Mouse (Mus musculus) lung, postnatal 25 days (tissue): Measurements from ENCODE around the gene Slc25a54.

Experiments
- DNase-seq: peaks from one replicate; pipeline ENCODE4 v3.0.0; 2022; ENCODE audit warnings: low spot score

The Slc25a54 gene

GRCm38 (mm10) chr3:109124091-109124490 is 43.8 kb downstream of the Slc25a54 start:
- DNase-seq = peak; percentile 12

DNA sequence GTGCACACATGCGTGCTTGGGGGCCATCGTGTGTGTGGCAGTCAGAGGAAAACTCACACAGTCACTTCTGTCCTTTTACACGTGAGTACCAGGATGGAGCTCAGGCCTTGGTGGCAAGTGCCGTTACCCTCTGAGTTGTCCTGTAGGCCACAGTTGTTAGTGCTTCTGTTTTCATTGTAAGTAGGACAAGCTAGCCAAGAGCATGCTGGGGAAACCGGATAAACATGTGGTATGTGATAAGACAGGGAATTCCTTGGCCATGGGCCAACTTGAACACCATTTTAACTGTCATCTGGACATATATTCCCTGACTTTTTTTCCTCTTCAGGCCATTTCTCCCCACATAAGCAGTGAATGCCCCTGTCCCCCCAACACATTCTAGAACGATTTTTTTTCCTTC is 45.3 kb downstream of the Slc25a54 start:
- DNase-seq = no peak

DNA sequence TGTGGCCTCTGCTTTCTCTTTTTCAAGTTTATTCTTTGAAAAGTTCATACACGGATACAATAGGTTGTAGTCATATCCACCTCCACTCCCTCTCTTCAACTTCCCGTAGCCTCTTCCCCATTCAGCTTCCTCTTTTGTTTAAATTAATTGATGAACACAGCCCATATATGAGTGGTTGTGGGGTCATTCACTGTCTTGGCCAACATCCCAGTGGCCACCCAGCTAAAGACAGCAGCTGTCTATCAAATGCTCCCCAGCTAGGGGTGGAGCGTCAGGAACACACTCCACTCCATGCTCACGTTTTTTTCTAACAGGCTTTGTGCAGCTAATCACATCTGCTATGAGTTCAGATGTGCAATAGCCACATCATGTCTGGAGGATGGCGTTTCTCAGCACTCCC is 49.5 kb downstream of the Slc25a54 start:
- DNase-seq = peak; percentile 12

DNA sequence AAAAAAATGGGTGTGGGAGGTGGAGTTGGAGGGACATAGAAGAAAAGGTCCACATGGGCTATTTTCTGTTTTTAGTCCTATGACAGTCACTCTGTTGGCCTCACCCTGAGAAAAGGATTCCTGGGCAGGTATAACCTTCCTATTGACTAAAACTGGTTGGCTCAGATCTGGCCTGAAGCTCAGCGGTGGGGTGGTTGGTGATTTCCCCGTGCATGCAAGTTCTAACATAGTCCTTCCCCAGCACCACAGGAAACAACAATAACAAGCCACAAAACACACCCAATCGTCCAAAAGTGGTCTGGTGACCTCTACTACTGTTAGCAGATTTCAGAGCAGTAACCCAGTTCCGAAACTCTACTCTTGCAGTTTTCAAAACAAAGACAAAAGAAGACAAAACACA is 52.7 kb downstream of the Slc25a54 start:
- no peak for DNase-seq

DNA sequence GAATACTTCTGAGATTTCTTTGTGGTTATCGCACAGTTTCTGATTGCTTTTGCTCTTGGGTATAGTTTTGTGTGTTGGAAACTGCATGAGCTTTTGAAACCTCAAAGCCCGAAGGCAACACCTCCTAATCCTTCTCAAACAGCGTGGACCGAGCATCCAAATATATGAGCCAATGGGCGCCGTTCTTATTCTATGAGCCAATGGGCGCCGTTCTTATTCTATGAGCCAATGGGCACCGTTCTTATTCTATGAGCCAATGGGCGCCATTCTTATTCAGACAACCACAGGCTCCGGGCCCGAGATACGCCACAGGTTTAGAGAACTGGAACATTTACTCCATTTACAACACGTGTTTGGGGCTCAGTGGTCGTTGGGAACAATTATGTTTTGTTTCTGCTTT is 53.8 kb downstream of the Slc25a54 start:
- no peak for DNase-seq

DNA sequence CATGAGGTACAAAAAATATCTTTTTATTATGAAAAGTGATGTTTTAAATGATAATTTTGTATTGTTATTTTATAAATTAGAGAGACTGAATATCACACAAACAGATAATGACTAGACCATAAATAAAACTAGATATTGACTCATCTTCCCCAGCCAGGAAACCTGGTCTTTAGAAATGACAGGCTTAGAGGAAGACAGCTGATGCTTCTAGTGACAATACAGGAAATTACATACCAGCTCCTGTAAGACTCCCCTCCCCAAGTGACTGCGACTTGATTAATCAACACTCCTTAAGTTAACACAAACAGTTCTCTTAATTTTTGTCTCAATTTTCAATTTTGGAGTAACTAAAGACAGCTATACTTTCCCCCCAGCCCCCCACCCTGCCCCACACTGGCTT is 55.1 kb downstream of the Slc25a54 start:
- no peak for DNase-seq

DNA sequence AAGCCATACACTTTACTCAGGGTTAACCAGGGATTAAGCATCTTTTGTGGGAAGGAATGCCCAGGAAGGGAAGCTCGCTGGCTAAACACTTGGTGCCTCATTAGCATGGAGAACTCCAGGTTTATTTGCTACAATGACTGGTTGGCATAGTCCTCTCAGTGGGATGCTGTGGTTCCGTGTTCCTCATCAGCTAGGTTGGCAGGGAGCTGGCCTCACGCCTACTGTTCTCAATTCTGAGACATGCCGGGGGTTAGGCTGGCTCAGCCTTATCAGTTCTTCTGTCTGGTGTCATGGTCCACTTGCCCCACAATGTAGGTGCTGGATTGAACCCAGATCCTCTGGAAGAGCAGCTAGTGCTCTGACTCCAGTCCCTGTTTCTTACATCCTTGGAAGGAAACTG is 72.3 kb downstream of the Slc25a54 start:
- no peak for DNase-seq

DNA sequence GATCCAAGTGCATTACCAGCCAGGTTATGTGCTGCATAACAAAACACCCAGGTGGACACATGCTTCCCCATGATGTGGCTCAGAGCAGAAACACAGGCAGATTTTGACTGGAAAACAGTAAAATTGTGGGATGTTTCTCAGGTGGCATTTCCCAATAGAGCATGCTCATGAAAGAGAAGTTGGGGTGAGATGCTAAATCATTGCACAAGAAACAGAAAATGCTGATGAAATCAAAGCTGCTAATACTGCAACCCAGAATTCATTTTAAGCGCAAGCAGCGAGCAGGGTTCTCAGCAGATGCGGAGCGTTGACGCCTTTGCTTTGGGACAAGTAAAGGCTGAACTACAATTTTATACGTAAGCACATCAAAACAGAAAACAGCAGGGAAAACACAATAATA is 73.1 kb downstream of the Slc25a54 start:
- DNase-seq = no peak

GRCm38 (mm10) chr3:109155926-109156669 is 75.8 kb downstream of the Slc25a54 start:
- DNase-seq = no peak

DNA sequence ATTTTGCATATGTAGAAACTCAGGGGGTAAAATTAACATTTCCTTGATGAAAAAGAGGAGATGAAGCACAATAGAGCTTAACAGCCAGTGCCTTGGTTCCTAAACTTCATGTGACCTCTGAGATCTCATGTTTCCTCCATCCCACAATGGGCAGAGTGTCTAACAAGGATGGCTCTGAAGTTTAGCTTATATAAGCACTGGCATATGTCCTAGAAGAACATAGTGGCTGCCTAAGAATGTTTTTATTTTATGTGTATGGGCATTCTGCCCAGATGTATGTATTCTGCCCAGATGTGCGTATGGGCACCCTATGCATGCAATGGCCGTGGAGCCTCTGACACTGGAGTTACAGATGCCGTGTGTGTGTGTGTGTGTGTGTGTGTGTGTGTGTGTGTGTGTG is 77.2 kb downstream of the Slc25a54 start:
- no peak for DNase-seq

DNA sequence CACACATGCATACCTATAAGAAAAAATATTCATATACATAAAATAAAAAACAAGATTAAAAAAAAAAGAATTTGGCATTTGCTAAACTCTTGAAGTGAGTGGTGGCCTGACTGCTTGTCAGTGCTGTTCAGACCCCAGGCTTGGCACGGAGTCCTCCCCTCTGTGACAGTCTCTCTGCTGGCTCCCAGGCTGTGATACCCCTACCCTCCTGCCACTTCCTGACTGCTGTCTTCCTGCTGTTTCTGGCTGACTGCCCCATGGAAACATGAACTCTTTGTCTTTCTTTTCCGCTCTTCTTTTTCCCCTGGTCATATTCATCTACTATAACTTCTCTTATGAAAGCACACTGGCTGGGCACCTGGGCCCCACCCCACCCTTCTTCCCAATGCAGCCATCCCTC is 83.8 kb downstream of the Slc25a54 start:
- no peak for DNase-seq

GRCm38 (mm10) chr3:109164644-109165043 is 84.4 kb downstream of the Slc25a54 start:
- no peak for DNase-seq

- DNase-seq = no peak
Measured at GRCm38 (mm10) chr3:109165214-109165829, 85.1 kb downstream of the Slc25a54 start.
